Mouse (Mus musculus) ES-E14 (cell line): ENCODE measurements around the gene Gramd1b. TPM values are rescaled to one million over a fixed set of nuclear protein-coding genes. Genes with fewer than 3 reads are reported as not detected.

Source experiments
- DNase-seq: peaks from one replicate; pipeline ENCODE4 v3.0.0-alpha.2; 2013; ENCODE audit warnings: low read depth, low spot score
- H3K27ac ChIP-seq: 2 replicates; pipeline ENCODE4 v1.5.1; 2012; ENCODE audit warnings: low read depth, mild to moderate bottlenecking, low read length, moderate library complexity, mixed read lengths; ENCODE audit not compliant: poor library complexity, insufficient read depth, severe bottlenecking
- H3K36me3 ChIP-seq: 2 replicates; pipeline ENCODE4 v1.6.1; 2012; ENCODE audit warnings: mild to moderate bottlenecking, low read length, moderate library complexity, mixed read lengths; ENCODE audit not compliant: control insufficient read depth, poor library complexity, insufficient read depth, severe bottlenecking
- H3K4me1 ChIP-seq, 2 experiments: fragments of 150-350 bp in 1 of 2; sonication (generic) in 1 of 2; 2 replicates each; pipeline ENCODE4 v1.6.1; 2012; ENCODE audit warnings: low read length in 2 of 2, mild to moderate bottlenecking in 1 of 2, mixed read lengths in 1 of 2; ENCODE audit not compliant: control insufficient read depth in 2 of 2, insufficient read depth in 2 of 2, poor library complexity in 1 of 2
- H3K4me3 ChIP-seq, 2 experiments: fragments of 150-350 bp in 1 of 2; sonication (generic) in 1 of 2; 2 replicates each; pipeline ENCODE4 v1.5.1; 2012; ENCODE audit warnings: low read length in 2 of 2, low read depth in 1 of 2, mild to moderate bottlenecking in 1 of 2, mixed read lengths in 1 of 2; ENCODE audit not compliant: insufficient read depth in 1 of 2, poor library complexity in 1 of 2, severe bottlenecking in 1 of 2
- H3K9ac ChIP-seq: 2 replicates; pipeline ENCODE4 v1.6.1; 2012; ENCODE audit warnings: low read depth, mild to moderate bottlenecking, low read length, mixed read lengths; ENCODE audit not compliant: poor library complexity, insufficient read depth, severe bottlenecking
- H3K9me3 ChIP-seq: fragments of 150-350 bp; sonication (generic); 2 replicates; pipeline ENCODE4 v1.6.1; 2012; ENCODE audit warnings: low read depth, mild to moderate bottlenecking, low read length; ENCODE audit not compliant: control insufficient read depth, insufficient read depth
- CHD2 ChIP-seq: IDR thresholded peaks from 2 replicates; pipeline ENCODE4 v1.6.1; 2014; ENCODE audit warnings: mild to moderate bottlenecking, low read depth, low read length, inconsistent platforms
- HCFC1 ChIP-seq: IDR thresholded peaks from 2 replicates; pipeline ENCODE4 v1.6.1; 2012; ENCODE audit warnings: low read length, inconsistent platforms, borderline replicate concordance; ENCODE audit not compliant: insufficient read depth
- MAFK ChIP-seq: IDR thresholded peaks from 2 replicates; pipeline ENCODE4 v1.6.1; 2014; ENCODE audit warnings: mild to moderate bottlenecking, low read depth, low read length, inconsistent platforms; ENCODE audit not compliant: insufficient read depth
- ZC3H11A ChIP-seq: IDR thresholded peaks from 2 replicates; pipeline ENCODE4 v1.6.1; 2012; ENCODE audit warnings: low read depth, mild to moderate bottlenecking, inconsistent platforms, low read length, borderline replicate concordance
- ZNF384 ChIP-seq: IDR thresholded peaks from 2 replicates; pipeline ENCODE4 v1.6.1; 2012; ENCODE audit warnings: low read depth, low read length, inconsistent platforms
- in situ Hi-C, 2 experiments: fragments of 600-800 bp; cut with MboI; formaldehyde crosslinking; loops; one replicate each; pipeline ENCODE4 v1.15.1; 2025; ENCODE audit warnings: low sequenced_read_pairs in 2 of 2, inconsistent platforms in 1 of 2; ENCODE audit not compliant: unreplicated experiment in 2 of 2
- total RNA-seq: library from RNA; depleted of rRNA; stranded (reverse); fragments of 300-350 nt; gene quantifications from 2 replicates; pipeline ENCODE4 v1.2.3, GENCODE M21; 2012

Gene Gramd1b
- total RNA-seq, 1 experiment = 24.1 TPM

DNA sequence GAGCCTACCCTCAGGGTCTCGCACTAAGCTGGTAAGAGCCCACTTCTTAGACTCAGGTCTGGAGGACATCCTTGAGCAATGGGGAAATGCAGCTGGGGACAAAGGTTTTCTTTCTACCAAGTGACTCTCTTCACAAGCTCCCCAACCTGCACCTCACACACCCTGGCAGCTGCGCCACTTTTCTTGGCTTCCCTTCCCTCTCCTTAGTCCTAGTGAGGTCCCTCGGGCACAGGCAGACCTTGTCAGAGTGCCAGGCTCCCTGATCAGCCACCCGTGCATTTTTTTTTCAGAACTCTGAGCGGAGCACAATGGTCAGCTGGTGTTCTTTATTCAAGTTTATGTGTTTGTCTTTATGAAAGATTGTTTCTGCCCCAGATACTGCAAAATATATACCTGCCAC, 194.5 kb downstream of the Gramd1b start:
- no peak overlapping the region for H3K4me3 ChIP-seq
- no peak overlapping the region for H3K27ac ChIP-seq
- TF ChIP-seq MAFK (no peak), ZNF384 (no peak), HCFC1 (no peak), CHD2 (no peak), ZC3H11A (no peak)
- H3K9ac ChIP-seq = no peak overlapping the region
- no peaks in the 10 kb centered on the region for H3K9me3 ChIP-seq
- in situ Hi-C loops = no loop called here
- DNase-seq = no peak
- H3K36me3 ChIP-seq = no peaks in the 10 kb centered on the region
- H3K4me1 ChIP-seq = peaks cover 2 to 21% of the 10 kb centered on the region in 2 experiments; a peak in 3 of 4 replicates

DNA sequence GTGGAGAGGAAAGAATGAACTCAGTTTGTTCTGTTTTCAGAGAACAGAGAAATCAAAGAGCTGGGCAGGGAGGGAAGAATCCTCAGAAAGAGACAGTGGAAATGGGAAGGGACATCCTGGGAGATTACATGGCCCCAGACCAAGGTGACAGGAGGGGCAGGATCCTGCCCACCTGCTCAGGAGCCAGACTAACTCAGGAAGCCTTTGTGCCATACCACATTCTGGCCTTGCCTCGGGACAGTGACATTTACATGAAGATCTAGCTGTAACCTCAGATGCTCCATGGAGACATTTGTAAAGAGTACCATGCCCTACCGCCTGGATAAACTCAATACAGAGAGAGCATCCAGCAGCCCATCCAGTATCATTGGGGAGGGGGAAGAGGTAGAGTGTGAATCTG, 196.6 kb downstream of the Gramd1b start:
- DNase-seq = no peak
- TF ChIP-seq CHD2 = no peak
- no peak for TF ChIP-seq ZC3H11A
- no peak for TF ChIP-seq HCFC1
- TF ChIP-seq MAFK = no peak
- TF ChIP-seq ZNF384 = no peak
- Histone ChIP-seq H3K36me3 (0 out of 2 replicates have a peak, but pooled peaks cover 4% of the 10 kb centered on the region), H3K9me3 (no peaks in the 10 kb centered on the region), H3K27ac (no peak overlapping the region), H3K4me1 (peaks cover 2 to 29% of the 10 kb centered on the region in 2 experiments; a peak in 3 of 4 replicates), H3K4me3 (no peak overlapping the region), H3K9ac (no peak overlapping the region)
- in situ Hi-C loops = no loop called here

DNA sequence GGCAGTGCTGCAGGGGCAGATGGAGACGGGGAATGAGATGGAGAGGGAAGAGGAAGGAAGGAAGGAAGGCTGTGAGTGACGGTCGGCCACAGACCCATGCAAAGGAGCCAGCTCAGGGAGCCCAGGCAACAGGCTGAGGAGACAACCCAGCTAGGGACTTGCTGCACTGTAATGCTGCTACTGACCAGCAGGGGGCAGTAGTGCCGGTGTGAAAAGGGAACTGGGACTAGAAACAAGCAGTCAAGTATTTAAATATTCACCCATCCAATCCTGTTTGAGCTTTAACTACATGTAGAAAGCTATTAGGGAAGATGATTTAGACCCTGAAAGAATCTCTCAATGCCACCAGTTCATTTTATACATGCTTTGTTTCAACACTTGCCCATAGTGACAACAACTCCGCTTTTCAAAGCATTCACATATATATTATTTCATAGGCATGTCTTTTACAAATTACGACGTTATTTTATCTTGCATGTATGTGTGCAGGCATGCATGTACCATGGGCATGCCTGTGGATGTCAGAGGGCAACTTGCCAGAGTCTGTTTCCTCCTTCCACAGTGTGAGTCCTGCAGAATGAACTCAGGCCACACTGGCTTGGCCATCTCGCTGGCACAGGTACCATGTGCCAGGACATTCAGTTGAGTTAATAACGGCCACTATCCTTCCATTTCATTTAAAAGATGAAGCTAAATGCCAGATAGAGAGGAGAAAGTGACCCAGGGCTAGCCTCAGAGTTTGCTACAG, 197.4 kb downstream of the Gramd1b start:
- no peak for TF ChIP-seq CHD2
- TF ChIP-seq ZNF384 = no peak
- TF ChIP-seq ZC3H11A = peak; percentile 25; the same call in 1 of the 2 replicates
- TF ChIP-seq MAFK = no peak
- in situ Hi-C loops = no loop called here
- Histone ChIP-seq H3K4me1 (peaks cover 2 to 29% of the 10 kb centered on the region in 2 experiments; a peak in 3 of 4 replicates), H3K4me3 (peak overlapping the region; percentile 57 to 81), H3K27ac (no peak overlapping the region; the same call in 1 of the 2 replicates), H3K36me3 (0 out of 2 replicates have a peak, but pooled peaks cover 4% of the 10 kb centered on the region), H3K9ac (peak overlapping the region; percentile 47), H3K9me3 (no peaks in the 10 kb centered on the region)
- peak; percentile 84 for DNase-seq

DNA sequence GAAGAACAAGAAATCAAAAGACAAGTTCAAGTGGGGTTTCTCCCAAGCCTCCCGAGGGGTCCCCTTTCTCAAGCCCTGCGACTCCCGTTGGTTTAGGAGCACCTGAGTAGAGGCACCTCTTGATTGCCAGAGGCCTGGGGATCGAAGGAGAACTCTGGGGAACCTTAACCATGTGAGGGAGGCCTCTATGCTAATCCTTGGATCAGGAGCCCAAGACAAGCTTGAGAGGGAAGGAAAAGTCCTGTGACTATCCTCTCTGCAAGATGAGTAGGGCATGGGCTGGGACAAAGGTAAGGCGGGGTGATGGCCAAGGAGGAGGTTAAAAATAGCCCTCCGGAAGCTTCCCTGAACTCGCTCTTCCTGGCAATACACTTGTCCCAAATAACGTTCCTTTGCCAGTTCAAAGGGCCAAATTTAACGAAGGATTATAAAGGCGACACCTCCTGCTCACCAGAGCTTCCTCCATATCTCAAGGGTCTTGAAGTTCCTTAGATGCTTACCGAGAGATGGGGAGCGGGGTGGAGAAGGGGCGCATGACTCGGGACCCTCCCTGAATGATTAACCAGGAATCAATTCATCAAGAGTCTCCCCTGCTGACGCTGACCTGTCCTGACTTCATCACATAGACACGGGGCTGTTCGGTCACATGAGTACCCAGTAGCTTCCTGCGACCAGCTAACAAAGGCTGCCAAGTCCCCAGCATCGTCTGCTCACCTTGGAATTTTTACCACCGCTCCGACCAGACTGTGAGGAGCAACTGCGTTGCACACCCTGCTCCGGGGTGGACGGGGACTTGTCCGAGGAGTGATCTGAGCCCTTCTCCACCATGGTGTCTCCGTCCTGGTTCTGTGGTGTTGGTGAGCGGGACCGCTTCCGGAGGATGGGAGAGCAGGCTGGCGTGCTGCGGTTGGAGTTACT, 198.2 kb downstream of the Gramd1b start:
- Histone ChIP-seq H3K9me3 (no peaks in the 10 kb centered on the region), H3K4me3 (peak overlapping the region; percentile 57 to 81), H3K27ac (no peak overlapping the region; the same call in 1 of the 2 replicates), H3K4me1 (peaks cover 2 to 29% of the 10 kb centered on the region in 2 experiments; a peak in 3 of 4 replicates), H3K9ac (peak overlapping the region; percentile 47), H3K36me3 (peaks cover 5% of the 10 kb centered on the region; the same call in 1 of the 2 replicates)
- in situ Hi-C loops = no loop called here
- DNase-seq = no peak
- TF ChIP-seq HCFC1 (no peak), MAFK (no peak), ZNF384 (no peak), CHD2 (no peak), ZC3H11A (no peak)
